Mouse (Mus musculus) thymus, postnatal 14 days (tissue): ENCODE measurements around the gene Gm5286.
"Not testable (repeated sequence)": the region's sequence is repeated elsewhere in the genome, so short reads cannot be mapped to it uniquely, and the experiment has no call there.

Experiments
- DNase-seq: peaks from one replicate; pipeline ENCODE4 v3.0.0; 2021

Gene Gm5286

DNA sequence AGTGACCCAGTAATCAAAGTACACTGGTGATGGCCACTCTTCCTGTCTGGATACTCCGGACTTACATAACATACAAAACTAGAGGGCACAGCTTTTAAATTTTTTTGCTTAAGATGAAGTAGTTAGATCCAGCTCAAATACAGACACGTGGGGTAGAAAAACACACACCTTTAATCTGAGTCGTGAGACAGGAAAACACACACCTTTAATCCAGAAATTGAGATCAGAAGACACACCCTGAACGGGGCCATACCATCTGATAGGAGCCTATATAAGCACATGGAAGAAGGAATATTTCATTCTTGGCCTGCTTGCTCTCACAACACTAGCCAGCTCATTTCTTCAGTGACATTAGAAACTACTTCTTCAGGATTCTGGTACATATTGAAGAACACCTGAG is at the start of gene Gm5286:
Gene Gm5286 (plus strand): TSS at position 301 of the 400 bp plus-strand sequence.
- not testable (repeated sequence) for DNase-seq

DNA sequence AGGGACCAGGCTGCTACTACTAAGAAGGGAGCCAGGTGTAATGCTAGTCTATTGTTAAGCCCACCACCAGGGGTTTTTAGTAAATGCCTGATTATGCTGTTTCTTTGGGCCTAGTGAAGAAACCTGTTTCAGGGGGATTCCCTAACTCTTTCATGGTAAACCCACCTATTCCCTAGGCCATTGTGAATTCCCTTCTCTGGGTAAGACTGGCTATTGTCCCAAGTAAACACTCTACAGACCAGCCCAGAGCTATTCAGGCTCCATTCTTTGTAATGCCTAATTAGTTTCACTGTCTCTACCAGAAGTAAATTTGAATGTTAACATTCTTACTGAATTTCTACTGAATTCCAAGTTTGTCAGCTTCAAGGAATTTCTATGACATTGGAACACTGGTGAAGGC is 29.2 kb upstream of the Gm5286 start:
- DNase-seq: not testable (repeated sequence)

DNA sequence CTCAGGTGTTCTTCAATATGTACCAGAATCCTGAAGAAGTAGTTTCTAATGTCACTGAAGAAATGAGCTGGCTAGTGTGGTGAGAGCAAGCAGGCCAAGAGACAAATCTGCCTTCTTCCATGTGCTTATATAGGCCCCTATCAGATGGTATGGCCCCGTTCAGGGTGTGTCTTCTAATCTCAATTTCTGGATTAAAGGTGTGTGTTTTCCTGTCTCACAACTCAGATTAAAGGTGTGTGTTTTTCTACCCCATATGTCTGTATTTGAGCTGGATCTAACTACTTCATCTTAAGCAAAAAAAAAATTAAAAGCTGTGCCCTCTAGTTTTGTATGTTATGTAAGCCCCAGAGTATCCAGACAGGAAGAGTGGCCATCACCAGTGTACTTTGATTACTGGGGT is 18.4 kb upstream of the Gm5286 start, which contains the start of gene Gm10696:
Gene Gm10696 (minus strand): TSS at position 101 of the 400 bp plus-strand sequence.
- not testable (repeated sequence) for DNase-seq
